Mouse (Mus musculus): Measurements from ENCODE around the gene Scarb2. TPM values are rescaled to one million over a fixed set of nuclear protein-coding genes. Genes with fewer than 3 reads are reported as not detected.

Gene Scarb2
- polyA plus RNA-seq, 1 experiment from 2014 or later, result 8.7 TPM

DNA sequence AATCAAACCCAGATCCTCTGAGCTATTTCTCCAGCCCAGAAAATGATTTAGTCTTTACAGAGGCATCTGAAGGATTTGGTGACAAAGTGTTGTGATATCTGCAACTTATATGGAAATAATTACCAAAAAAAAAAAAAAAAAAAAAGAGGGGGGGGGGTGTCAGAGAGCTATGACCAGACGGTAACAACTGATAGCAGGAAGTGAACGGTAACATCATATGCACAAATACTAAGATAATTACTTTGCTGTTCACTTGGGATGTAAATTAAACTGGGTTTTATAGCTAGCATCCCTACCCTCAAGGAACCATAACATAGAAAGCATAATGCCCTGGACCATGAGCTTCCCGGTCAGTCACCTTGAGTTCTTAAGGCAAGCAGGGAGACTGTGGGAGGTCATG is 16.3 kb downstream of the Scarb2 start:
- Histone ChIP-seq H3K36me3 (replicated peaks; ENCODE audit: control insufficient read depth, insufficient read depth, low read depth, low read length) (no peaks in the 10 kb centered on the region), H3K27me3 (ENCODE audit: control insufficient read depth, insufficient read depth, low read length) (no peaks in the 10 kb centered on the region), H3K4me2 (ENCODE audit: low read depth, low read length) (no peak overlapping the region), H3K4me3 (ENCODE audit: low read depth, low read length) (no peak overlapping the region), H3K9ac (replicated peaks; ENCODE audit: low read length) (no peak overlapping the region), H3K4me1 (ENCODE audit: control insufficient read depth, insufficient read depth, low read length) (0 out of 2 replicates have a peak, but pooled peaks cover 3% of the 10 kb centered on the region), H3K27ac (replicated peaks; ENCODE audit: low read depth, low read length) (no peak overlapping the region), H3K9me3 (replicated peaks; ENCODE audit: control insufficient read depth, low read length) (no peaks in the 10 kb centered on the region)
- ATAC-seq (replicated peaks; ENCODE audit: insufficient number of reproducible peaks, low FRiP score, low TSS enrichment, low read depth) (no peak), DNase-seq (ENCODE audit: low spot score) (no peak)
- WGBS, result 58% methylated on average over 3 of the region's 3 CpGs

GRCm38 (mm10) chr5:92489503-92489902 is 17.1 kb downstream of the Scarb2 start:
- Histone ChIP-seq H3K27ac (replicated peaks; ENCODE audit: low read depth, low read length) (no peak overlapping the region), H3K9me3 (replicated peaks; ENCODE audit: control insufficient read depth, low read length) (no peaks in the 10 kb centered on the region), H3K27me3 (ENCODE audit: control insufficient read depth, insufficient read depth, low read length) (no peaks in the 10 kb centered on the region), H3K4me2 (ENCODE audit: low read depth, low read length) (no peak overlapping the region), H3K4me3 (ENCODE audit: low read depth, low read length) (no peak overlapping the region), H3K4me1 (ENCODE audit: control insufficient read depth, insufficient read depth, low read length) (0 out of 2 replicates have a peak, but pooled peaks cover 3% of the 10 kb centered on the region), H3K36me3 (replicated peaks; ENCODE audit: control insufficient read depth, insufficient read depth, low read depth, low read length) (no peaks in the 10 kb centered on the region), H3K9ac (replicated peaks; ENCODE audit: low read length) (no peak overlapping the region)
- DNase-seq (ENCODE audit: low spot score) (no peak), ATAC-seq (replicated peaks; ENCODE audit: insufficient number of reproducible peaks, low FRiP score, low TSS enrichment, low read depth) (no peak)
- 75% methylated on average over 4 of the region's 4 CpGs for WGBS

DNA sequence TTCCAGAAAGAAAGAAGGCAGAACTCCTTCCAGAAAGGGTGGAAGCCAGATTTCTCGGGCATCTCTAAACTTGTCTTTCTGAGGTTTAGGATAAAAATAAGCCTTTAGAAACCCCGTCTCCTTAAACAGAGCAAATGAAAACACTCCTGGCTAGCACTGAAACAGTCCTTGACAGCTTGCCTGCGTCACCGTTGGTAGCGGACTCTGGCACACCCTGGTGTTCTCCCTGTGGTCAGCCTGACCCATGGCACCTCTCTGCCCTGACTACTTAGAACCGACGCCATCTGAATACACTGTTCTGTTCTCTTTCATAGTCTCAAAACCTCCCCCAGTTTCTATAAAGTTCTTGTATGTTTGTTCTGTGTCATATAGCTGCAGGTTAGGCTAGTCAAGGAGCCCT is 17.7 kb downstream of the Scarb2 start:
- no peaks in the 10 kb centered on the region; the same call in 1 of the 2 replicates for H3K36me3 ChIP-seq (replicated peaks; ENCODE audit: control insufficient read depth, insufficient read depth, low read depth, low read length)

DNA sequence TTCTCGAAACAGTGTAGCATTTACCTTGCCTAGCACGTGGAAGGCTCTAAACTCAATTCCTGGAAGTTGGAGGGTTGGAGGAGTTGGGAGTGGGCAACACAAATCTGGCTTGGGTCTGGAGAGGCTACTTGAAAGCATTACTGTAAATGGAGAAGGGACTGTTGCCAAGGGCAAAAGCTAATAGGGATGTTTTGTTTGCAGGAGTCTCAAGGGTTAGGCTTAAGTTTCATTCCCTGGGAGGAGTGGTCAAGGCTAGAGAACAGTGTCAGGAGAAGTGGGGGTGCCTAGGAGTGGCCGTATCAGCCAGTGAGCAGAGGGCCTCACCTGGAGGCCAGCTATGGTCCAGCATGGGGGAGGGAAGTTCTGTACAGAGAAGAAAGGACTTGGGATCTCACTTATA is 18.2 kb downstream of the Scarb2 start:
- 30% methylated on average over 3 of the region's 3 CpGs for WGBS
- no peaks in the 10 kb centered on the region for H3K27me3 ChIP-seq (ENCODE audit: control insufficient read depth, insufficient read depth, low read length)
- ATAC-seq (replicated peaks; ENCODE audit: insufficient number of reproducible peaks, low FRiP score, low TSS enrichment, low read depth), result no peak

More for the DNA sequence above, 17.7 kb downstream of the Scarb2 start:
- 0 out of 2 replicates have a peak, but pooled peaks cover 3% of the 10 kb centered on the region for H3K4me1 ChIP-seq (ENCODE audit: control insufficient read depth, insufficient read depth, low read length)
- no peak overlapping the region for H3K4me3 ChIP-seq (ENCODE audit: low read depth, low read length)
- no peaks in the 10 kb centered on the region for H3K27me3 ChIP-seq (ENCODE audit: control insufficient read depth, insufficient read depth, low read length)
- H3K9ac ChIP-seq (replicated peaks; ENCODE audit: low read length), result no peak overlapping the region
- H3K27ac ChIP-seq (replicated peaks; ENCODE audit: low read depth, low read length), result 0 out of 2 replicates have a peak overlapping the region, but pooled peaks have one; percentile 20
- DNase-seq (ENCODE audit: low spot score), result no peak
- H3K4me2 ChIP-seq (ENCODE audit: low read depth, low read length), result no peak overlapping the region
- no peak for ATAC-seq (replicated peaks; ENCODE audit: insufficient number of reproducible peaks, low FRiP score, low TSS enrichment, low read depth)
- 55% methylated on average over 7 of the region's 7 CpGs for WGBS
- H3K9me3 ChIP-seq (replicated peaks; ENCODE audit: control insufficient read depth, low read length), result no peaks in the 10 kb centered on the region

DNA sequence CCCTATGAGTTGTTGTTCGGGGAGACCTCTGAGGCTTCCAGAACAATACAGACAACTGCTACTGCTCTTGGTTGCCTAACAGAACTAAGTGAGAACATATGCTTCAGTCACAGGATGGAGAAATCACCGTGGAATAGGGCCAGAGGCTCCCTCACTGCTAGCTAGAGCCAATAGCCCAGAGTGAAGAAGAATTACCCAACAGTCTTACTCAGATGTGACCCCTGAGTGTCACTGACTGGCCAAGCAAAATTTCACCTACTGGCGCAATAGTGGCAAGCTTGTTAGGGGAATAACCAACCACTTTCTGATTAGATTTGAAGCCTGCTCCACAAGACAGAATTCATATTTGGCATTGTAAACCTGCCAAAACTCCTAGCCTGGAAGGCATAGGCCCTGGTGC is 19.9 kb downstream of the Scarb2 start:
- no peak overlapping the region for H3K9ac ChIP-seq (replicated peaks; ENCODE audit: low read length)
- no peaks in the 10 kb centered on the region for H3K9me3 ChIP-seq (replicated peaks; ENCODE audit: control insufficient read depth, low read length)
- no peaks in the 10 kb centered on the region; the same call in none of the 2 replicates for H3K36me3 ChIP-seq (replicated peaks; ENCODE audit: control insufficient read depth, insufficient read depth, low read depth, low read length)
- 84% methylated on average over 3 of the region's 3 CpGs for WGBS
- DNase-seq (ENCODE audit: low spot score) (no peak), ATAC-seq (replicated peaks; ENCODE audit: insufficient number of reproducible peaks, low FRiP score, low TSS enrichment, low read depth) (no peak)
- 0 out of 2 replicates have a peak, but pooled peaks cover 3% of the 10 kb centered on the region for H3K4me1 ChIP-seq (ENCODE audit: control insufficient read depth, insufficient read depth, low read length)
- no peak overlapping the region for H3K27ac ChIP-seq (replicated peaks; ENCODE audit: low read depth, low read length)
- no peak overlapping the region for H3K4me3 ChIP-seq (ENCODE audit: low read depth, low read length)
- H3K4me2 ChIP-seq (ENCODE audit: low read depth, low read length), result no peak overlapping the region
- H3K27me3 ChIP-seq (ENCODE audit: control insufficient read depth, insufficient read depth, low read length), result no peaks in the 10 kb centered on the region

More for the DNA sequence above, 18.2 kb downstream of the Scarb2 start:
- DNase-seq (ENCODE audit: low spot score), result peak; percentile 32
- no peak overlapping the region for H3K27ac ChIP-seq (replicated peaks; ENCODE audit: low read depth, low read length)
- H3K9ac ChIP-seq (replicated peaks; ENCODE audit: low read length), result no peak overlapping the region
- no peak overlapping the region for H3K4me3 ChIP-seq (ENCODE audit: low read depth, low read length)
- H3K4me2 ChIP-seq (ENCODE audit: low read depth, low read length), result no peak overlapping the region
- H3K4me1 ChIP-seq (ENCODE audit: control insufficient read depth, insufficient read depth, low read length), result 0 out of 2 replicates have a peak, but pooled peaks cover 3% of the 10 kb centered on the region
- H3K9me3 ChIP-seq (replicated peaks; ENCODE audit: control insufficient read depth, low read length), result no peaks in the 10 kb centered on the region
- no peaks in the 10 kb centered on the region; the same call in 1 of the 2 replicates for H3K36me3 ChIP-seq (replicated peaks; ENCODE audit: control insufficient read depth, insufficient read depth, low read depth, low read length)

DNA sequence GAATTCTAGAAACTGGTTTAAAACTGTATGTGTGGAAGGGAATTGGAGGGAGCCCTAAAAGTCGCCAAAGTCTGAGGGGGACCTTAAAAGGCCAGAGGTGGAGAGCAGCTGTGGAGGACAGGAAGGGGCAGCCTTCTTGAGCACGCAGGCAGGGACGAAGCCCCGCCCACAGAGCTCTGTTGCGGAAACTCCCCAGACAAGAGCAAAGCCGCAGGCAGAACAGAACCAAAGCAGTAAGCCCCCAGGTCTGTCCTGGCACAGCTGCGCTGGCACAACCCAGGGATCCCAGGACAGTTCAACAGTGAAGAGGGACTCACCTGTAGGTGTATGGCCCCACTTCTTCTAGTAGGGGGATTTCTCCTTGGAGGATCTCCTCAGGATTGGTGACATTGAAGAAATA is 21.8 kb downstream of the Scarb2 start:
- ATAC-seq (replicated peaks; ENCODE audit: insufficient number of reproducible peaks, low FRiP score, low TSS enrichment, low read depth), result no peak
- no peak overlapping the region for H3K9ac ChIP-seq (replicated peaks; ENCODE audit: low read length)
- no peak overlapping the region for H3K4me3 ChIP-seq (ENCODE audit: low read depth, low read length)
- no peaks in the 10 kb centered on the region for H3K27me3 ChIP-seq (ENCODE audit: control insufficient read depth, insufficient read depth, low read length)
- no peak overlapping the region for H3K4me2 ChIP-seq (ENCODE audit: low read depth, low read length)
- no peaks in the 10 kb centered on the region for H3K9me3 ChIP-seq (replicated peaks; ENCODE audit: control insufficient read depth, low read length)
- H3K27ac ChIP-seq (replicated peaks; ENCODE audit: low read depth, low read length), result no peak overlapping the region
- H3K36me3 ChIP-seq (replicated peaks; ENCODE audit: control insufficient read depth, insufficient read depth, low read depth, low read length), result no peaks in the 10 kb centered on the region; the same call in none of the 2 replicates
- DNase-seq (ENCODE audit: low spot score), result no peak
- WGBS, result 57% methylated on average over 7 of the region's 7 CpGs
- H3K4me1 ChIP-seq (ENCODE audit: control insufficient read depth, insufficient read depth, low read length), result 0 out of 2 replicates have a peak, but pooled peaks cover 3% of the 10 kb centered on the region

DNA sequence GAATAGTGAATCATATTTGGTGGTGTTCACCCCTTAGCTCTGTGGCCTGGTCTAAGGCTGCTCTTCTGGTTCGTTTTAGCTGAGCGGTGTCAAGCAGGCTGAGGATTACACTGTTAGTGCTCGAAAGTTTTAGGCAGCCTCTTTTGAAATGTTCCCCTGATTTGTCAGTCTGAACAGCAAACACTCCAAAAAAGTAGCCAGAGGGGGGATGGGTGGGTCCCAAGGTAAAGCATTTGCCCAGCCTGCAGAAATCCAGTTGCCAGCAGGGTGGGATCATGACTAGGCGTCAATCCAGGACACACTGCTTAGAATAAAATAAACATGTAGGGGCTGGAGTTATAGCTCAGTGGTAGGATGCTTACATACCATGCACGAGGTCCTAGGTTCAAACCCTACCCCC is 33.8 kb downstream of the Scarb2 start:
- Histone ChIP-seq H3K9ac (replicated peaks; ENCODE audit: low read length) (no peak overlapping the region), H3K9me3 (replicated peaks; ENCODE audit: control insufficient read depth, low read length) (no peaks in the 10 kb centered on the region), H3K36me3 (replicated peaks; ENCODE audit: control insufficient read depth, insufficient read depth, low read depth, low read length) (no peaks in the 10 kb centered on the region), H3K27me3 (ENCODE audit: control insufficient read depth, insufficient read depth, low read length) (no peaks in the 10 kb centered on the region), H3K4me1 (ENCODE audit: control insufficient read depth, insufficient read depth, low read length) (no peaks in the 10 kb centered on the region), H3K27ac (replicated peaks; ENCODE audit: low read depth, low read length) (no peak overlapping the region), H3K4me2 (ENCODE audit: low read depth, low read length) (no peak overlapping the region), H3K4me3 (ENCODE audit: low read depth, low read length) (no peak overlapping the region)
- ATAC-seq (replicated peaks; ENCODE audit: insufficient number of reproducible peaks, low FRiP score, low TSS enrichment, low read depth) (no peak), DNase-seq (ENCODE audit: low spot score) (no peak)
- 85% methylated on average over 5 of the region's 5 CpGs for WGBS

GRCm38 (mm10) chr5:92471531-92471930 is 35.1 kb downstream of the Scarb2 start:
- no peak for ATAC-seq (replicated peaks; ENCODE audit: insufficient number of reproducible peaks, low FRiP score, low TSS enrichment, low read depth)

More at GRCm38 (mm10) chr5:92471531-92471930, 35.1 kb downstream of the Scarb2 start:
- WGBS, result 83% methylated on average over 4 of the region's 4 CpGs
- Histone ChIP-seq H3K4me1 (ENCODE audit: control insufficient read depth, insufficient read depth, low read length) (no peaks in the 10 kb centered on the region), H3K9me3 (replicated peaks; ENCODE audit: control insufficient read depth, low read length) (no peaks in the 10 kb centered on the region), H3K4me2 (ENCODE audit: low read depth, low read length) (no peak overlapping the region), H3K36me3 (replicated peaks; ENCODE audit: control insufficient read depth, insufficient read depth, low read depth, low read length) (no peaks in the 10 kb centered on the region), H3K9ac (replicated peaks; ENCODE audit: low read length) (no peak overlapping the region), H3K4me3 (ENCODE audit: low read depth, low read length) (no peak overlapping the region), H3K27ac (replicated peaks; ENCODE audit: low read depth, low read length) (no peak overlapping the region), H3K27me3 (ENCODE audit: control insufficient read depth, insufficient read depth, low read length) (no peaks in the 10 kb centered on the region)
- no peak for DNase-seq (ENCODE audit: low spot score)
